Mouse (Mus musculus): ENCODE data around the gene Adat2. TPM values are rescaled to one million over a fixed set of nuclear protein-coding genes. Genes with fewer than 3 reads are reported as not detected.
A peak's percentile ranks its signal among the peaks of the same experiment; 100 is the strongest.

Adat2 gene
- polyA plus RNA-seq (2014; fragmentation: Nextera tagmentation; extraction: Ambion mirVana): 5.7 and 6.0 TPM in 2 replicates

DNA sequence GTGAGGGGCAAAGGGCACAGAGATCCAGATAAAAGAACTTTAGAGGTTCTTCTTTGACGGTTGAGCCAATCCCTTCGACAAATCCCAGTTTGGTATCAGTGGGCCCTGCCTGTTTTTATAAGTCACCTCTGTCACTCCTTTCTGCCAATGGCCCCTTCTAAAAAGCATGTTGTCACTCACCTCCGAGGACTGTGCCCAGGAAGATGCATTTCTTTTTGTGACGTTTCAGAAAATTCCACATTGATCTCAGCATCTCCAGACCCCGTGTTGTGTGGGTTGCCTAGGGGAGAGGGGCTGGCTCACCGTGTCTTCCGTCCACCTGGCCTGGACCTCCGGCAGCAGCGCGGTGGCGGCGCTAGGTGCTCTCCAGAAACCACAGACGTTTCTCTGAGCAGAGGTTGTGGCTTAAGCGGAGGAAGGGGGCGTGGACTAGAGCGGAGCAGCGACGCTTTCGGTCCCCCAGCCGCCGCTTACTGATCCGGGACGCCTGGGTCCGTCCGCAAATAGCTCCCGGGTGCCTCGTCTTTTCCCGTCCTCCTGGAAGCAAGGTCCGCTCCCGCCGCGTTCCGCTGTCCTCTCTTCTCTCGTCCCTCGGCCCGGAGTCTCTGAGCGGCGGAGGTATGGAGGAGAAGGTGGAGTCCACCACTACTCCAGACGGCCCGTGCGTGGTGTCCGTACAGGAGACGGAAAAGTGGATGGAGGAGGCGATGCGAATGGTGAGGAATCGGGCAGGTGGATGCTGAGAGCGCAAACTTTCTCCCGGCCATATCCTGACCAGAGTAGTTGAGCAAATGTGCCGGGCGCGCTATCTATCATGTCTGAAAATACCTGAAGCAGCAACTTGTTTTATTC lies at the start of gene Adat2, which contains the start of gene Pex3:
Gene Adat2, plus strand, starts transcription at position 249 of the 852 bp plus-strand sequence.
Gene Pex3, minus strand, starts transcription at position 497 of the 852 bp plus-strand sequence.
- no peaks in the 10 kb centered on the region for H3K36me3 ChIP-seq (ENCODE audit: control insufficient read depth, insufficient read depth, low read length)
- H3K4me3 ChIP-seq (ENCODE audit: low read depth, low read length): peak within 1 kb of the TSS; percentile 69
- H3K4me1 ChIP-seq (replicated peaks; ENCODE audit: control insufficient read depth, insufficient read depth, low read length): 0 out of 2 replicates have a peak, but pooled peaks cover 3% of the 10 kb centered on the region
- peak within 1 kb of the TSS; percentile 70 for H3K4me2 ChIP-seq
- DNase-seq (ENCODE audit: low spot score) (peak; percentile 92), ATAC-seq (replicated peaks; ENCODE audit: low FRiP score) (peak; percentile 97)
- H3K9ac ChIP-seq (ENCODE audit: low read depth, low read length): peak within 1 kb of the TSS; percentile 89
- H3K9me3 ChIP-seq (ENCODE audit: control insufficient read depth, low read length): no peaks in the 10 kb centered on the region
- WGBS: 1% methylated on average over 51 of the region's 51 CpGs
- H3K27me3 ChIP-seq (replicated peaks; ENCODE audit: control insufficient read depth, insufficient read depth, low read length): no peaks in the 10 kb centered on the region
- peak within 1 kb of the TSS; percentile 71; the same call in 1 of the 2 replicates for H3K27ac ChIP-seq (ENCODE audit: low read depth, low read length)

DNA sequence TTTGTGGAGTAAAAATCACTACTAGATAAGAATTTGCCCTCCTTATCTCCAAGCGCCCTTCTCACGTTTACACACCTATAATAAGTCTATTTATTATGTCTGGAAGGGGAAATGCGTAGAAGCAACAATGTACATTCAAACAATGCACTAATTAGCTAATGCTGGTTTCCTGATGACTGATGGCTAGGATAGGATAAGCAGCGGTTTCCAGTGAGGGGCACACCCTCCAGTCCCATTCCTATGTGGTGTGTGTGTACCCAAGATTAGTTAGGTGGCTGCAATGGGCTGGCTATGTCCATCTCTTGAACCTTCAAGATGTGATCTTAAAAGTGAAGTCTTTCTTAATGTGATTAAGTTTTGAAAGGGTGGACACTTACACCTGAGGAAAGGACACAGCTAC lies 30.8 kb upstream of the Adat2 start:
- peak; percentile 97 for ATAC-seq (replicated peaks; ENCODE audit: low FRiP score)
- DNase-seq (ENCODE audit: low spot score): no peak
- Histone ChIP-seq H3K9me3 (ENCODE audit: control insufficient read depth, low read length) (no peaks in the 10 kb centered on the region), H3K4me3 (ENCODE audit: low read depth, low read length) (no peak overlapping the region), H3K36me3 (ENCODE audit: control insufficient read depth, insufficient read depth, low read length) (no peaks in the 10 kb centered on the region), H3K27me3 (replicated peaks; ENCODE audit: control insufficient read depth, insufficient read depth, low read length) (no peaks in the 10 kb centered on the region), H3K9ac (ENCODE audit: low read depth, low read length) (no peak overlapping the region), H3K4me2 (peak overlapping the region; percentile 23; the same call in 1 of the 2 replicates), H3K27ac (ENCODE audit: low read depth, low read length) (peak overlapping the region; percentile 38), H3K4me1 (replicated peaks; ENCODE audit: control insufficient read depth, insufficient read depth, low read length) (peaks cover 16% of the 10 kb centered on the region)
- 58% methylated on average over 4 of the region's 4 CpGs for WGBS

DNA sequence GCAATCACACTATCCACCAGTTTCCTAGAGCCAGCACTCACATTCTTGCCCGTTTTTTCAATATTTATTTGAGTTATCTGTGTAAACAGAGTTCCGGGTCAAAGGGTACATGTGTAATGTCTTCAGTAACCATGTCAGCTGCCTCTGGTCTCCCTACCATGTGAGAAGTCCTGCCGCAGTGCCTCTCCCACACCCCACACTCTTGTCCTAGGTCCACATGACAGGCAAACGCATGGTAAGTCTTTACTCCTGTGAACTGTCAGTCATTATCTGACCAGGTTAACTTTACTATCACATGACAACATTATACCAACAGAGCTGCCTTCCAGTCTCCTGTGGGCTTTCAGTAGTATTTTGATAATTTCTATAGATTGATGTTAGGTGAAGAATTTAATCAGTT lies 24.5 kb upstream of the Adat2 start:
- Histone ChIP-seq H3K9ac (ENCODE audit: low read depth, low read length) (no peak overlapping the region), H3K4me1 (replicated peaks; ENCODE audit: control insufficient read depth, insufficient read depth, low read length) (no peaks in the 10 kb centered on the region), H3K27me3 (replicated peaks; ENCODE audit: control insufficient read depth, insufficient read depth, low read length) (no peaks in the 10 kb centered on the region), H3K27ac (ENCODE audit: low read depth, low read length) (no peak overlapping the region), H3K36me3 (ENCODE audit: control insufficient read depth, insufficient read depth, low read length) (no peaks in the 10 kb centered on the region), H3K9me3 (ENCODE audit: control insufficient read depth, low read length) (no peaks in the 10 kb centered on the region), H3K4me2 (no peak overlapping the region), H3K4me3 (ENCODE audit: low read depth, low read length) (no peak overlapping the region)
- DNase-seq (ENCODE audit: low spot score) (no peak), ATAC-seq (replicated peaks; ENCODE audit: low FRiP score) (no peak)
- WGBS: 68% methylated on average over 4 of the region's 4 CpGs

DNA sequence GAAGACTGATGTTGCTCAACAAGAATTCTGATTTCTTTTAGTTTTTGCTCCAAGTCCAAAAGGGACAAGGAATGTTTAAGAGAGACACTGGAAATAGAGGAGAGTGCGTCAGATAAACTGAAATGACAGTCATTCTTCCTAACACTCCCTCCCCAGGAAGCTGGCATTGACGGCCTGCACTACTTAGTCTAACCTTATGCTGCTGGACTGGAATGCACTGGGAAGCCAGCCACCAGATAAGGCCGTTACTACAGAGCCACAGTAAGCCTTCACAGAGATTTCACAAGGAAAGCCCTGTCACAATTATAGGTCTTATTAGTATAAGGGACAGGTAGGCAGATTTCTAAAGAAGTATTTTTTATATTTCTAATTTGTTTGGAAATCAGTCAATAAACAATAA lies 17.9 kb upstream of the Adat2 start:
- WGBS: 70% methylated on average over 3 of the region's 3 CpGs
- Histone ChIP-seq H3K9me3 (ENCODE audit: control insufficient read depth, low read length) (no peaks in the 10 kb centered on the region), H3K4me2 (no peak overlapping the region), H3K27me3 (replicated peaks; ENCODE audit: control insufficient read depth, insufficient read depth, low read length) (no peaks in the 10 kb centered on the region), H3K36me3 (ENCODE audit: control insufficient read depth, insufficient read depth, low read length) (peaks cover 7% of the 10 kb centered on the region; the same call in 1 of the 2 replicates), H3K4me3 (ENCODE audit: low read depth, low read length) (no peak overlapping the region), H3K9ac (ENCODE audit: low read depth, low read length) (no peak overlapping the region), H3K4me1 (replicated peaks; ENCODE audit: control insufficient read depth, insufficient read depth, low read length) (no peaks in the 10 kb centered on the region), H3K27ac (ENCODE audit: low read depth, low read length) (no peak overlapping the region)
- ATAC-seq (replicated peaks; ENCODE audit: low FRiP score) (no peak), DNase-seq (ENCODE audit: low spot score) (no peak)

DNA sequence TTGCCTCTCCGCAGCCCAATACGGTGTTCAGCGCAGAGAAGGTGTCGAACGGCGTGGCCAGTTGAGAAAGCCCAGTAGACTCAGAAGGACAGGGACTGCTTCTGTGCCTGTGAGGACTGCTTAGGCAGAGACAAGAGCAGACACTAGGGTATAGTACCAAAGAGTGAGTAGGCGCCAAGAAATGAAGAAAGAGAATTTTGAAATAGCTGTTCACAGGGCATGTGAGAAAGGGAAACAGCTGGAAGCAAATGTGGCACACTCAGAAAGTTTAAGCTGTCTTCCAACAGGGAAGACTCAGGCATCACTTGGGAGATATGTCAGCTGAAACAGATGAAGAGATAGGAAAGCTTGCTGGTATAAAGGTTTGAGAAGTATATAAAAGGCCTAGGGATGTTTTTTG lies 16.0 kb upstream of the Adat2 start:
- 95% methylated on average over 7 of the region's 7 CpGs for WGBS
- H3K4me3 ChIP-seq (ENCODE audit: low read depth, low read length): no peak overlapping the region
- no peaks in the 10 kb centered on the region for H3K4me1 ChIP-seq (replicated peaks; ENCODE audit: control insufficient read depth, insufficient read depth, low read length)
- no peak overlapping the region for H3K4me2 ChIP-seq
- ATAC-seq (replicated peaks; ENCODE audit: low FRiP score): no peak
- H3K36me3 ChIP-seq (ENCODE audit: control insufficient read depth, insufficient read depth, low read length): peaks cover 7% of the 10 kb centered on the region; the same call in 1 of the 2 replicates
- no peaks in the 10 kb centered on the region for H3K27me3 ChIP-seq (replicated peaks; ENCODE audit: control insufficient read depth, insufficient read depth, low read length)
- no peak for DNase-seq (ENCODE audit: low spot score)
- H3K27ac ChIP-seq (ENCODE audit: low read depth, low read length): no peak overlapping the region
- H3K9ac ChIP-seq (ENCODE audit: low read depth, low read length): no peak overlapping the region
- H3K9me3 ChIP-seq (ENCODE audit: control insufficient read depth, low read length): no peaks in the 10 kb centered on the region

DNA sequence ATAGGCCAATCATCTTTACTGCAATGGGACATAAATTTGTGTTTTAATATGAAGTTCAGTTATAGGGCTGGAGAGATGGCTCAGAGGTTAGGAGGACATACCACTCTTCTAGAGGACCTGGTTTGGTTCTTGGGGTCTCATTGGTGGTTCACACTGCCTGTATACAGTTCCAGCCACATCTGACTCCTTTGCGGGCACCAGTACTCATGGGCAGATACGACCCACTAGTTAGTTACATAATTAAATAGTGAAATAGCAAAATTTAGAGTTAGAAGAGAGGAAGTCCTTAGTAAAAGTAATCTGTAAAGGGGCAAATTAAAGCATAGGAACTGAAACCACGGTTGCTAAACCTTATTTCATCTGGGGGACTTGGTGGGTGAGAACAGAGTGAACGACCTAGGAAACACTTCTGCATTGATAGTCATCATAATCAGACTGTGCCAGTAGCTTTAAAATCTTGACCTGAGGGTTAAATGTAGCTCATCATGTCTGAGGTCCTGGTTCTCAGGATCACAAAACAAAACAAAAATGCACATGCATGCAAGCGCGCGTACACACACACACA lies 12.8 kb upstream of the Adat2 start:
- 91% methylated on average over 7 of the region's 7 CpGs for WGBS
- no peak for ATAC-seq (replicated peaks; ENCODE audit: low FRiP score)
- H3K9ac ChIP-seq (ENCODE audit: low read depth, low read length): no peak overlapping the region
- no peaks in the 10 kb centered on the region for H3K27me3 ChIP-seq (replicated peaks; ENCODE audit: control insufficient read depth, insufficient read depth, low read length)
- DNase-seq (ENCODE audit: low spot score): no peak
- no peak overlapping the region for H3K4me2 ChIP-seq
- no peaks in the 10 kb centered on the region for H3K9me3 ChIP-seq (ENCODE audit: control insufficient read depth, low read length)
- no peak overlapping the region for H3K4me3 ChIP-seq (ENCODE audit: low read depth, low read length)
- H3K4me1 ChIP-seq (replicated peaks; ENCODE audit: control insufficient read depth, insufficient read depth, low read length): no peaks in the 10 kb centered on the region
- H3K27ac ChIP-seq (ENCODE audit: low read depth, low read length): no peak overlapping the region
- peaks cover 10% of the 10 kb centered on the region; the same call in 1 of the 2 replicates for H3K36me3 ChIP-seq (ENCODE audit: control insufficient read depth, insufficient read depth, low read length)

DNA sequence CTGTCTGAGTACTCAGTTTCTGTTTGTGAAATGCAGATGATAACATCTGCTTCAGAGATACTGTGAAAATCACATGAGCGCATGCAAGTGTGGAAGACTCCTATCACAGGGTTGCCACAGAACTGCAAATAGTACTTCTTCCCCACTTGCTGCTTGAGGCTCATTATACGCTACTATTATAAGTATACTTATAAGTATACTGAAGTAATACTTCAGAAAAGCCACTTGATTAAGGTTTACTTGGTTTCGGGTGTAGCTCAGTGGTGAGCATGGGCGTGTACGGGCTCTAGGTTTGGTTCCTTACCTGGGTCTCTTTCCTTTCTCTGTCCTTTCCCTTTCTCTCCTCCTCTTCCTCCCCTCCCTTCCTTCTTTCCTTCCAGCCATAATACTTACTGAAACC lies 11.0 kb upstream of the Adat2 start:
- no peaks in the 10 kb centered on the region for H3K4me1 ChIP-seq (replicated peaks; ENCODE audit: control insufficient read depth, insufficient read depth, low read length)
- ATAC-seq (replicated peaks; ENCODE audit: low FRiP score): no peak
- H3K4me2 ChIP-seq: no peak overlapping the region
- H3K27ac ChIP-seq (ENCODE audit: low read depth, low read length): no peak overlapping the region
- no peak overlapping the region for H3K9ac ChIP-seq (ENCODE audit: low read depth, low read length)
- no peaks in the 10 kb centered on the region for H3K9me3 ChIP-seq (ENCODE audit: control insufficient read depth, low read length)
- no peak overlapping the region for H3K4me3 ChIP-seq (ENCODE audit: low read depth, low read length)
- H3K36me3 ChIP-seq (ENCODE audit: control insufficient read depth, insufficient read depth, low read length): peaks cover 3% of the 10 kb centered on the region; the same call in 1 of the 2 replicates
- H3K27me3 ChIP-seq (replicated peaks; ENCODE audit: control insufficient read depth, insufficient read depth, low read length): no peaks in the 10 kb centered on the region
- no peak for DNase-seq (ENCODE audit: low spot score)
- WGBS: 91% methylated on average over 5 of the region's 5 CpGs

DNA sequence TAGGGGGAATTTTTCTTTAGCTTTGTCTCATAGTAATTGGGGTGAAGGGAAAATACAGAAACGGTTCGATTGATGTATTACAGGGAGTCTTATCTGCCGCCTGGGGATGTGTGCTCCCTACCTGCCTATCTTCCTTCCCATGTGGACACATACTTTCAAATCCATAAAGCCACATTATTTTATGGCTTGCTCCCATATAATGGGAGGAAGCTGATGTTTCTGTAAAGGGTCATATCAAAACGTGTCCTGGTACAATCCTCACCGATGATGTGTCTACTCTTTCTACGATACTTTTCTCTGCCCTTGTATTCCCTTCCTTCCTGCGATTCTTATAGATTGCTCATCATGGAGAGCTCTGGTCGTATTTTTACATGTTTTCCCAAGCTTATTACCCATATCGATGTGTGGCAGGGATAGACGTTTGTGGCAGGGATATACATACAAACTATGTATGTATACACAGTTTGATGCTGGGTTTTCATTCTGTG lies 848 bp downstream of the Adat2 start:
- Histone ChIP-seq H3K4me1 (replicated peaks; ENCODE audit: control insufficient read depth, insufficient read depth, low read length) (0 out of 2 replicates have a peak, but pooled peaks cover 3% of the 10 kb centered on the region), H3K4me2 (peak overlapping the region; percentile 70), H3K4me3 (ENCODE audit: low read depth, low read length) (peak overlapping the region; percentile 69), H3K27me3 (replicated peaks; ENCODE audit: control insufficient read depth, insufficient read depth, low read length) (no peaks in the 10 kb centered on the region), H3K27ac (ENCODE audit: low read depth, low read length) (no peak overlapping the region), H3K36me3 (ENCODE audit: control insufficient read depth, insufficient read depth, low read length) (no peaks in the 10 kb centered on the region), H3K9me3 (ENCODE audit: control insufficient read depth, low read length) (no peaks in the 10 kb centered on the region), H3K9ac (ENCODE audit: low read depth, low read length) (peak overlapping the region; percentile 89)
- ATAC-seq (replicated peaks; ENCODE audit: low FRiP score) (peak; percentile 39), DNase-seq (ENCODE audit: low spot score) (no peak)
- WGBS: 23% methylated on average over 10 of the region's 10 CpGs

Measured in liver, embryonic 11.5 days (tissue).